Mouse (Mus musculus): ENCODE data around the gene Arr3.

Arr3 gene

DNA sequence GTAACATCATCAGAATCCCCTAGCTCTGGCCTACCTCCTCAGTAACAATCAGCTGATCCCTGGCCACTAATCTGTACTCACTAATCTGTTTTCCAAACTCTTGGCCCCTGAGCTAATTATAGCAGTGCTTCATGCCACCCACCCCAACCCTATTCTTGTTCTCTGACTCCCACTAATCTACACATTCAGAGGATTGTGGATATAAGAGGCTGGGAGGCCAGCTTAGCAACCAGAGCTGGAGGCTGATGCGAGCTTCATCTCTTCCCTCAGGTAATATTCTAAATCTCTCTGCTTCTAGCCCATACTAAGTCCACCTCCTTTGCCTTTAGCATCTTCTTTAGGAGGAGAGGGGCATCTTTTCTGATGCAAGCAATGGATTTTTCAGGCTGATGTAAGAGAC, at the start of gene Arr3:
Gene Arr3 (plus strand): TSS at position 184 of the 400 bp plus-strand sequence.
- no peak for DNase-seq (ENCODE audit: low read depth, low spot score)

DNA sequence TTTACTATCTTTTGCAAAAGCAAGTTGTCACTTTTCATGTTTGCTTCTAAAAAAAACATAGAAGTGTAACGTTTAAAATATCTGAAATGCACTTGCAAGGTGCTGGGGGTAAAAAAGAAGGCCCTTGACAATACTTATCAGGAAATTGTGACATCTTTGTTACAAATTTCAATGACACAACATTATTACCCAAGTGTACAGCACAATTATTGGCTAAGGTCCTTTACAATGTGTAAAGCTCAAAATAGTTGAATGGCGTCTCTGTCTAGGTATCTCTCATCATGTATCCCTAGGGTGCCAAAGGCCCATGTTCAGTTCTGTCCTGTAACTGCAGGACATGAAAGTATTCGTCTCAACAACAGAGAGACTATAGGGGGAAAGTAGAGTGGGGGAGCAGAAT, 49.3 kb upstream of the Arr3 start:
- DNase-seq (ENCODE audit: low read depth, low spot score) = no peak

GRCm38 (mm10) chrX:100565696-100566095, 39.6 kb upstream of the Arr3 start:
- DNase-seq (ENCODE audit: low read depth, low spot score) = no peak

GRCm38 (mm10) chrX:100571951-100572350, 33.3 kb upstream of the Arr3 start, which contains the start of gene Awat1:
Gene Awat1, plus strand, starts transcription at chrX:100572251.
- no peak for DNase-seq (ENCODE audit: low read depth, low spot score)

GRCm38 (mm10) chrX:100594791-100595190, 10.5 kb upstream of the Arr3 start, which contains the start of gene P2ry4:
Gene P2ry4, minus strand, starts transcription at chrX:100594869.
- DNase-seq (ENCODE audit: low read depth, low spot score) = no peak

DNA sequence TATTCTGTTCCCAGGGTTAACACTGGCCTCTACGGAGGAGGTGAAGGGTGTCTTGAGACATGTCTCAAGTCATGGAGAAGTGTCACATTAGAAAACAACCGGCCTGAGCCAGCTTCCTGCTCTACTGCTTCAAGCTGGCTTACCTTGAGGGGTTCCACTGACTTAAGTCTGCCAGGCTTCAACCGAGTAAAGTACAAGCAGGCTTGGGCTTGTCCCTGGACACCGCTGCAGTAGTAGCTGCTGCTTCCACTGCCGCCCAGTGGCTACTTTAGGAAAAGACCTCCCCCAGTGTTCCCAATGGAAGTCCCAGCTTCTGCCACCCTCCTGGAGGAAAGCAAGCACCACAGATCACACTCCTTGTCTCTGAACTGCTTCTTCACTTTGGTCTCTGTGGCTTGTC, 7.9 kb upstream of the Arr3 start:
- no peak for DNase-seq (ENCODE audit: low read depth, low spot score)

DNA sequence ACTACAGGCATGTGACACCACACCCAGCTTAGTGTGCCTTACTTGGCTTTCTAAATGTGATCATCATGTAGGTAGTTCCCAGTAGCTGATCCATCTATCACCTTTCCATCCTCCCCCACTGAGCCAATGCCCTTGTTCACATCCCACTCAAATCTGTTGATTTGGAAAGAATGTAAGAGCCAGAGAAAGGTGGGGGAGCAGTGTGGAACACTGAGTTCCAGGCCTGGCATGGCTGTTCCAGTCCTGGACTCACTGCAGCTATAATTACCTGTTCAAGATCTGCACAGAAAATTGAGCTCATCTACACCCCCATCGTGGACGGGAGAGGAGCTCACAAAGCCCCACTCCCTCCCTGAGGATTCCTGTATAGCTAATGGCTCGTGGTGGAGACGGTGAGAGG, 5.5 kb upstream of the Arr3 start:
- DNase-seq (ENCODE audit: low read depth, low spot score) = no peak

GRCm38 (mm10) chrX:100618488-100618887, 13.2 kb downstream of the Arr3 start:
- no peak for DNase-seq (ENCODE audit: low read depth, low spot score)

GRCm38 (mm10) chrX:100621366-100621765, 16.1 kb downstream of the Arr3 start:
- no peak for DNase-seq (ENCODE audit: low read depth, low spot score)

DNA sequence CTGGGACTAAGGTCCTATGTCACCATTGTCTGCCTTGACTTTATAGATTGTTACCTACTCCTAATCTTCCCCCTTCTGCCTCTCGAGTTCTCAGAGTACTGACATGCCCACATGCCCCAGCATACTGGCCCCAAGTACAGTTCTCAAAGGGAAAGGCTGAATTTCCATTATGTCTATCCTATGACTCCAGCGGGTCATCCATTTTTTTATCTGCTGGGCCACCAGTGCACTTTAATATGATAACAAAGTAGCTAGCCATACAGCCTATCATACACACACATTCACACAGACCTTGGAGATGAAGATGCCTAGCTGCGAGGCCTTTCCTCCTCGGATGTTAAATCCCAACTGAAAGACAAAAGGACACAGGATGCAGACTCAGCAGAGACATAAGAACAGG, 18.9 kb downstream of the Arr3 start:
- no peak for DNase-seq (ENCODE audit: low read depth, low spot score)

- no peak for DNase-seq (ENCODE audit: low read depth, low spot score)
These were observed 19.8 kb downstream of the Arr3 start for GRCm38 (mm10) chrX:100625146-100625545.

GRCm38 (mm10) chrX:100625546-100625801, 20.2 kb downstream of the Arr3 start, which contains the start of gene Kif4:
Gene Kif4, plus strand, starts transcription at chrX:100625737.
- DNase-seq (ENCODE audit: low read depth, low spot score) = no peak

DNA sequence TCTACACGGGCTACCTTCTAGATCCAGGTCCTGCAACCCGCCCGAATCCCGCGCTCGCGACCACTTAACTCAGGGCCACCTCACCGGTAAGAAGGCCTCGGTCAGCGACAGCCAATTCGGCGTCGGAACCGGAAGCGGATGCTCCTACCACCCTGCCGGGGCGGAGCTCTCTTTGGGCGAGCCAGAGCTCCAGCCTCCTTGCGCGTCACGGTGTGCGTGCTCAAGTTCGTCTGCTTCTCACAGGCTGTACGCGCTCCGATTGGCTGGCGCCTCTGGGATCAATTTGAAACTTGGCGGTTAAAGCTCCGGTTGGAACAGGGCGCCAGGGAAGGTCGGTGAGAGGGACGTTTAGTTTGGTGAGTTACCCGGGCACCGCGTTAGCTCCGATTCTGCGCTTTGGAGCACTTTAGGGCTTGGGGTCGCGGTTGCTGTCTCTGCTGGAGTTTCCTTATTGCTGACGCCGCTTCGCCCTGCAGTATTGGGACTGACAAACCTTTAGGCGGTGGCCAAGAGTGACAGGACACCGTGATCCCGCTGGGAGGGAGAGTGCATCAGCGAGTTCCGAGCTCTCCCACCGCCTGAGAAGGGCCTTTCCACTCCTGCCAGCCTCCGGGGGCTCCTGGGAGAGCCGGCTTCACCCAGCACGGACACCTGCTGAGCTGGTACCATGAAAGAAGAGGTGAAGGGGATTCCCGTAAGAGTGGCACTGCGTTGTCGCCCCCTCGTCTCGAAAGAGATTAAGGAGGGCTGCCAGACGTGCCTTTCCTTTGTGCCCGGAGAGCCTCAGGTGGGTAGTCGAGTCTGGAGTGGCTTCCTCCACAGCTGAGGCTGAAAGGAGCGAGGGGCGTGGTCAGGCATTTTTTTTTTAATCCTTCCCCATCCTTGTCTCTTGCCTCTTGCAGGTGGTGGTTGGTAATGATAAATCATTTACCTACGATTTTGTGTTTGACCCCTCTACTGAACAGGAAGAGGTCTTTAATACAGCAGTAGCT, 20.8 kb downstream of the Arr3 start, which contains the start of gene Pdzd11:
Gene Pdzd11 (minus strand): TSS at position 767 of the 992 bp plus-strand sequence.
- peak; percentile 91 for DNase-seq (ENCODE audit: low read depth, low spot score)

- DNase-seq (ENCODE audit: low read depth, low spot score) = no peak
These were observed 23.8 kb downstream of the Arr3 start for GRCm38 (mm10) chrX:100629076-100629475.

- DNase-seq (ENCODE audit: low read depth, low spot score) = no peak
These were observed 33.2 kb downstream of the Arr3 start for GRCm38 (mm10) chrX:100638477-100638876.

GRCm38 (mm10) chrX:100652848-100653247, 47.6 kb downstream of the Arr3 start:
- peak; percentile 4 for DNase-seq (ENCODE audit: low read depth, low spot score)

- no peak for DNase-seq (ENCODE audit: low read depth, low spot score)
These were observed 59.5 kb downstream of the Arr3 start for GRCm38 (mm10) chrX:100664825-100665224.

Data from A20 (cell line).